Mouse (Mus musculus) heart, postnatal 36 days (tissue): ENCODE measurements around the gene Frmd6. TPM values are rescaled to one million over a fixed set of nuclear protein-coding genes. Genes with fewer than 3 reads are reported as not detected.
A peak's percentile ranks its signal among the peaks of the same experiment; 100 is the strongest.

Source experiments
- DNase-seq, 2 experiments: peaks; one replicate each; pipeline ENCODE4 v3.0.0; 2021 to 2022
- intact Hi-C: fragments of 180-260 bp; cut with DNase I; formaldehyde crosslinking; loops from one replicate; pipeline ENCODE4 v1.15.1; 2025
- total RNA-seq, 2 experiments: library from RNA; stranded (reverse); gene quantifications; 2 replicates each; pipeline ENCODE4 v1.2.3; 2021

The Frmd6 gene
- total RNA-seq, result 10 to 100 TPM; 33.4 to 39.1 TPM

GRCm38 (mm10) chr12:70824729-70825650 is at the start of gene Frmd6:
TSS of gene Frmd6 (plus strand) at chr12:70825514.
- DNase-seq, result peak; percentile 93 to 94
- intact Hi-C loops, result loop anchor here (1.0 to 5.0 kb wide), 3 partner anchors 56 to 330 kb away; no protein-coding TSS in a partner anchor

DNA sequence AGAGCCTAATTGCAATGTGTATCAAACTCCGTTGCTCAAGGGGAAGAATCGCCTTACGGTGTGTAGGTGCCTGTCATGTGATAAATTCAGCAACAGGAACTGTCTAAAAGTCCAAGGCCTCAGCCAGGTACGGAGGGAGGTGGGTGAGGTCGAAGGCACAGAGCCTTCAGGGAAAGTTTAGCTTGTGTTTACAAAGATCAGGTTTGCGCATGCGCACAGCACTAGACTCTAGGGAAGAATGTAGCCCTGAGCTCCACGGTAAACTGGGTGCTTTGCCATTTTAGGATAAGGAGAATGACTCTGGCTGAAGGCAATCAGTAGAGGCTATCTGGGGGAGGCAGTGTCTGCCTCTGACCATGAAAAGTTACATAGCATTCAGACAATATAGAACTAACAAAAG is 49.7 kb upstream of the Frmd6 start:
- intact Hi-C loops, result no loop called here
- DNase-seq, result no peak

DNA sequence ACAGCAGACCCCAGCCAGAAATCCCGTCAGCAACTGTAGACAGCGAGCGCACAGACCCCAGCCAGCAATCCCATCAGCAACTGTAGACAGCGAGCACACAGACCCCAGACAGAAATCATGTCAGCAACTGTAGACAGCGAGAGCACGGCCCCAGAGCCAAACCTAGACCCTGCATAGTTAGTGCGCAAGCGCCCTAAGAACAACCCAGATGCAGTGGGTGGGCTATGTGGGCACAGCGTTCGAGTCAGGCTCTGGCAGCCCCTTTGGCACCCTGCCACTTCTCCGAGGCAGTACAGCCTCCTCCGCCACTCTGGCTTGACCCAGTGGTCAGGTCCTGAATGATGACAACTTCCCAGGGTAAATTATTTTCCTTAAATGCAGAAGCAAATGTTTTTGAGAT is 48.6 kb upstream of the Frmd6 start:
- no peak for DNase-seq
- intact Hi-C loops, result no loop called here

DNA sequence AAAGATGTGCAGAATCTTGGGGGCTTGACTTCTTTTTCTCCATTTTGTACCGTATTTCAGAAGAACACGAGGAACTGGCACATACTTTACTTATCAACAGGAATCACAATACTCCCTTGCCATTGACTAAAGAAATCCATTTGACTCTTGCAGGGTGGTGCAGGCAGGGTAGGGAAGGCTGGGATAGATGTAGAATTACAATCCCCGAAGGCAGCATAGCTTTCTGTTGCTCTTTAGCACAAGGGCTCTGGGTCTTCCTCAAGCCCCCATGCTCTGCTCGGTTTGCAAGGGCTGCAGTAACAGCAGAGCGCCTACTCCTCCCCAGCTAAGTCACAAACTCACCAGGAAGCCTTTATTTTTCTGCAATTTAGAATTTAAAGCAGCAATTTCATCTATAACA is 47.8 kb upstream of the Frmd6 start:
- no peak for DNase-seq
- intact Hi-C loops, result no loop called here

- intact Hi-C loops, result no loop called here
- DNase-seq, result no peak
These were observed 47.4 kb upstream of the Frmd6 start for GRCm38 (mm10) chr12:70777866-70778265.

DNA sequence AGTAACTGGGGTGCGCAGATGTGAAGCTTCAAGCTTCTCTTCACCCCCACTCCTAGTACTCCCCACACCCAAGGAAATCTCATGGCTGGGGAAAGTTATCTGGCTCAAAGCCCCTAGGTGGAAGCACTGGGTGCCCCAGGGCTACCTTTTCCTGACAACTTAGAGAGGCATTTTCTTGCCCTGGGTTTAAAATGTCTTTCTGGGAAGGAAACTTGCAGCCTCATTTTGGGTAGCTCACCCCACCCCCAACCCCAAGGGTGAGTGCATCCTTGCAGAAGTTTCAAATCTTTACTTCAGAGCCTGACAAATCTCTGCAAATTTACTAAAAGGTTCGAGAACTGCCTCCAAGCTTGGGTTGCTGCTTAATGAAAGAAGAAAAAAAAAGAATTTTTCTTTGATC is 47.0 kb upstream of the Frmd6 start:
- intact Hi-C loops, result no loop called here
- DNase-seq, result no peak

DNA sequence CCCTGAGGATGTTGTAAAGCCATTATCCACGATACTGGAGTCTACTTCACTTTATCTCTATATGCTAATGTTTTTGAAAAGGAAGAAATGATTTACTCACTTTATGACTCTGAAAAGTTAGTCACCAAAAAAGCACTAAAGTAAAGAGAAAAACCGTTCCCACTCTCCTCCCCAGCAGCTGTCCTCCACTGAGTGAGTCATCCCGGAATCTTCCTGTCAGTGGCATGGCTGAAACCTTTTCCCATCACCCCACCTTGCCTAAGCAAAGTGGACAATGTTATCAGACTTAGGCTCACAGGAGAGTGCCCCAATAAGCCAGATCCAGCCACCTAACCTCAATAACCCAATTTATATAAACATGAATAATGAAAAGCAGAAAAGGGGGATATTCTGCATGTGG is 46.6 kb upstream of the Frmd6 start:
- no peak for DNase-seq
- intact Hi-C loops, result no loop called here

GRCm38 (mm10) chr12:70783049-70783448 is 42.3 kb upstream of the Frmd6 start:
- intact Hi-C loops, result no loop called here
- DNase-seq, result no peak

GRCm38 (mm10) chr12:70783475-70784239 is 41.7 kb upstream of the Frmd6 start:
- DNase-seq, result no peak
- intact Hi-C loops, result no loop called here

DNA sequence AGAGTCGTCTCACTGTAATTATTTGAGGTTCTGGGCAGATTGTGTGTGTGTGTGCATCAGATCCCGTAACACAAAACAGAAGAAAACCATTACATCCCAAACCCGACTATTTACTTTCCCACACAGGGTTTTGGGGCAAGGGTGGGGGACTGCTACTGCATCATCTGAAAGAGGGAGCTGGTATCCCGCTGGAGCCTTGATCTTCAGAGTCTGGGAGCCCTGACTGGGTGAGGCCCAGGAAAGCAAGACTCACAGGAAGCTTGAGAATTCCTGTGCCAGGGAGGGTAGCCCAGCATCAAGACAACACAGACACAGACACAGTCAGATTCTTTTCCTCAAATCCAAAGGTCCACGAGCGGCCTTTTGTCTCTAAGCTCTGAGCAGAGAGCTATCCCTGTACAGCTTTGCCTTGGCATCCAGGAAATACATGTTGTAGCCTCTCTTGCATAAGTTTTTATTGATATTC is 41.0 kb upstream of the Frmd6 start:
- intact Hi-C loops, result no loop called here
- no peak for DNase-seq

- no peak for DNase-seq
- intact Hi-C loops, result no loop called here
These were observed 36.0 kb upstream of the Frmd6 start for GRCm38 (mm10) chr12:70789341-70789740.

DNA sequence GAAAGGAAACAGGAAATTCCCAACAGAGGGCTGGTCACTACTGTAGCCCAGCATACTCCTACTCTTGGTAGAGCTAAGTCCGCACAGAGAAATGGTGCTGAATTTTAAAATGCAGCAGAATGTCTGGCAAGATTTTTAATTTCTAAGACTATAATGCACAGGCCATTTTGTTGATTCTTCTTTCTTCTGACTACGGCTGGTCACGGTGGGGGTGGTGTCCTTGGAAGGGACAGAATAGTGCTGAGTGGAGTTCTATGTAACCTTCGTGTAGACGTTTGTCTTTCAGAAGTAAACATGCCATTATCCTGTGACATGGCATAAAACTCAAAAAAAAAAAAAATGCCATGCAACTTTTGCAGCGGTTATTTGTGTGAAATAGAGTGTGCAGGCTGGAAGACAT is 32.0 kb upstream of the Frmd6 start:
- intact Hi-C loops, result no loop called here
- no peak for DNase-seq

DNA sequence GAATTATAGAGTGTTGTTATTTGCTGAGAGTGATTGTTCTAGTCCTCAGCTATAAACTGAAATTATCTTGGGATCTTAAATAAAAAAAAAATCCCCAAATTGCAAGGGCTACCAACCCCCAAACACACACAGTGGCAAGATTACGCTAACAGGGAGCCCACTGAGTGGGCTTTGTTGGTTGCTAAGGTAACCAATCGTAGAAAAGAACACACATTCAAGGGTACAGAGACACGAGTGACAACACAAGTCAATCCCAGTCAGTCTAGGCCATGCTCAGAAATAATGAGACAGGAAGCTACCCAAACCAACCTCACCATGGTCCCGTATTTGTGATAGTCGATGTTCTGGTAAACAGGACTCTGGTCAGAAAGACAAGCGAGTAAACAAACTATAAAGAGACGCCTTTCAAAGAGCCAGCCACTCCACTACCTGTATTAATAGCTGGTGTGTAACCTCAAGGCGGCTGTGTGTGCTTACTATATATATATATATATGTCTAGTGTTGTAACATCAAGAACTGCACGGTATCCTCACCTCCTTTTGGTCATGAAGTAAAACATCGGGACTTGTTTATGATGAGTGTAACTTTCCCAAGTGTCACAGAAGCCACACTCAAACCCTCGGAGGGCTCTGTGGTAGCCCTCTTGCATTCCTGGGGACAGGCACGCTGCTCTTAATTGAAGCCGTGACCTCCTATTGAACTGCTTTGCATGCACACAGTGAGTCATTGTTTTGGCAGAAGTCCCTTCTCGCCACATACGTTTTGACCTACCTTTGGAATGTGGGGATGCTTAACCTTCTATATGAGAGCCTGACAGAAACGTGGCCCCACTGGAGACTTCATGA is 30.5 kb upstream of the Frmd6 start:
- intact Hi-C loops, result loop anchor here (5.0 kb wide), 1 partner anchor 72 kb away; no protein-coding TSS in a partner anchor
- DNase-seq, result no peak

DNA sequence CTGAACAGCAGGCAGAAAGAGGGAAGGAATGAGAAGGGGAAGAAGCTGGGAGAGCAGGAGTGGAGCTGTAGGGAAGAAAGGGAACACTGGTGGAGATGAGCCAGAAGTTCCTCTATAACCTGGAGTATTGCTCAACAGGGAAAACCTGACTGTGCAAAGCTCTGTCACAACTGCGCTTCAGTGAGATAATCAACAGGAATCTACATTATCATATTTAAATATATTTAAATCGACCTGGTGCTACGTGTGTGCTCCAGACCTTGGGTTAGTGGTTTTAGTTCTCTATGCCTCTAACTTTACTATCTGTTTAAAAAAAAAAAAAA is 30.0 kb upstream of the Frmd6 start:
- intact Hi-C loops, result loop anchor here (5.0 kb wide), 1 partner anchor 73 kb away; no protein-coding TSS in a partner anchor
- DNase-seq, result no peak

DNA sequence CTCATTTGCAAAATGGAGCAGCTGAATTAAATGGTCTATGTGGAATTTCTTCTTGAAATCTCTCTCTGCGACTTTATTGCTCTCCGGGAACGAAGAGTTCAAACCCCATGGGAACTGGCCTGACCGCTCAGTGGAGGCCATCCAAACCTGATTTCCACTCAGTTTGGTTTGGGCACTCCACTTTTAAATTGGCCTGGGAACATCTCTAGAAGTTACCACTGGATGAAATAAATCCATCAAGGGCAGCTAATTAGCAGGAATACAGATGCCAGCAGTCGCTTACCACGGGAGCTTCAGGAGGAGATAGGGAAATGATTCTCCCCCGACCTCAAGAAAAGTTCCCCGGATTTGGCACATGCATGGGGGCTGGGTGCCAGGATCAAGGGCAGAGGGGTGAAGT is 26.8 kb upstream of the Frmd6 start:
- peak; percentile 21 to 22 for DNase-seq
- intact Hi-C loops, result loop anchor here (5.0 kb wide), 1 partner anchor 76 kb away; no protein-coding TSS in a partner anchor

DNA sequence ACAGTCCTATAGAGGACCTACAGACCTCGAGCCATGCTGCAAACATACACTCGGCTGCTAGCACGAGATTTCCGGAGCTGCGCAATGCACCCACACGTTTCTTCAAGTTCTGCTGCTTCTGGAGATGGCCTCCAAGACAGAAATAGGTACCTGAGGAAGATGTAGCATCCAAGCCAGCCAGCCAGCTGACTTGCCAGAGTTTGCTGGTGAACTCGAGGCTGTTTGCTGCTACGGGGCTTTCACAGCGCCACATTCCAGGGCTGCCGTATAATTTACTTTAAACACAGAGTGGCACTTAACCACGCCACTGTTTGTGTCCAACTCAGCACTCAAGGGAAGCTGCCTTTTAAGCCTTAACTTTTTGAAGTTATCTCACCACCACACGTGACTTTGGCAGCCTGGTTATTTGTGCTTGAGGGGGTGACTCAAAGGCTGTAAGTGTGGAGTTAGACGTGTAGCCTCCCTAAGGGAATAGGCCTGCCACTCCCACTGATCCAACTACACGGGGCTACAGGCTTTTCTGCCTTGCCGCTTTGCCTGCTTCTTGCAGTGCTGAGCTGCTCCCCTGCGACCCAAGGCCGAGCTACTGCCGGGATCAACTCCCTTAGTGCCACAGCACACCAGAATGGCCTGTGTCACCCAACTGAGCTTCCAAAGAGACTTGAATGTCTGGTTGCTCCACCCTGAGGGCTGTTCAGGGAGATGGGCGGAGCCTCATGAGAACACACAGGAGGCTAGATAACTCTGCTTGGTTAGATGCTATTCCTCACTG is 25.9 kb upstream of the Frmd6 start:
- intact Hi-C loops, result loop anchor here (5.0 kb wide), 1 partner anchor 77 kb away; no protein-coding TSS in a partner anchor
- peak; percentile 31 to 39 for DNase-seq

GRCm38 (mm10) chr12:70800086-70800485 is 25.2 kb upstream of the Frmd6 start:
- intact Hi-C loops, result no loop called here
- DNase-seq, result no peak

DNA sequence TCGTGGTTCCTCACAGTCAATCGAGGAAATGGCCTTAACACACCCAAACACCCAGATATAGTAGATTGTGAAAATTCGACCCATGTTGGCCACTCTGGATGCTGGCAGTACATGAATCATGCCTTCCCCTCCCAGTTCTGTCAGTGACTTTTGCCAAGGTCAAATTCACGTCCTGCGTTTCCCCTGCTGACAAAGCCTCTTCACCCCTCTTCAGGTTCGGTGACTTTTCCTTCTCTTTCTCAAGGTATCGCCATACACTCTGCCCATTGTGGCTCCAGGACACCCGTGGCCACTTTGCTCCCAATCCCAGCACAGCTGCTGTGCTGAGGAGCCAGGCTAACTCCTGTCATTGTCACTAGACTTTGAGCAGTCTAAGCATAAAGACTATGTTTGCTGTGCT is 24.0 kb upstream of the Frmd6 start:
- DNase-seq, result peak in 1 of 2 experiments; percentile 6

GRCm38 (mm10) chr12:70803494-70803893 is 21.8 kb upstream of the Frmd6 start:
- DNase-seq, result no peak
- intact Hi-C loops, result no loop called here

More for the DNA sequence above, 24.0 kb upstream of the Frmd6 start:
- intact Hi-C loops, result no loop called here

DNA sequence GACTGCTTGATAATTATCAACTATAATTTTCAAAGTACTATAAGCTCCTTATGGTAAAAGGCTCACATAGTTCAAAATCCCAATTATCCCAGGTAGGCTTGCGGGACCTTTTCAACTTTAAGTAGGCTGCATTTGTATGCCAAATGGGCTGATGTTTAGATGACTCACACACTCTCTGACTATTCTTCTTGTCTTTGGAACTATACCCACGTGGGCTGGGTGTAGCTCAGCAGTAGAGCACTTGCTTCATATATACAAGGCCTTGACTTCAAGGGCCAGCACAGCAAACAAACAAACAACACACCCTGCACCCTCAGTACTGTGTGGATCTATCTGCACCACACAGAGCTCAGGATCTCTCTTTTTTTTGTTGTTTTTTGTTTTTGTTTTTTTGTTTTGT is 20.3 kb upstream of the Frmd6 start:
- intact Hi-C loops, result no loop called here
- no peak for DNase-seq
